Mouse (Mus musculus): Measurements from ENCODE around the gene Prex1.

- TF ChIP-seq JUND (conservative IDR thresholded peaks at IDR 0.05; ENCODE audit: low read depth, low read length), result no peak
- TF ChIP-seq CTCF (conservative IDR thresholded peaks at IDR 0.05 in 1 of 2, IDR thresholded peaks at IDR 0.05 in 1 of 2; ENCODE audit: low read depth in 2 of 2, low read length in 2 of 2), result no peak
- TF ChIP-seq POLR2AphosphoS2 (IDR thresholded peaks at IDR 0.05; ENCODE audit: low read depth, low read length), result no peak
- no peak for TF ChIP-seq ZKSCAN1 (IDR thresholded peaks at IDR 0.05; ENCODE audit: borderline replicate concordance, low read depth, low read length)
- TF ChIP-seq USF1 (IDR thresholded peaks at IDR 0.05; ENCODE audit: low read depth, low read length), result no peak
- TF ChIP-seq POLR2A (IDR thresholded peaks at IDR 0.05; ENCODE audit: low read depth, low read length), result no peak
- no peak for TF ChIP-seq HCFC1 (IDR thresholded peaks at IDR 0.05; ENCODE audit: low read depth, low read length)
- TF ChIP-seq EP300 (IDR thresholded peaks at IDR 0.05; ENCODE audit: low read length), result no peak
- no peak for TF ChIP-seq E2F4 (IDR thresholded peaks at IDR 0.05; ENCODE audit: insufficient replicate concordance, low read depth, low read length)
- no peak for TF ChIP-seq MYC (IDR thresholded peaks at IDR 0.05; ENCODE audit: low read depth, low read length)
- TF ChIP-seq SMC3 (IDR thresholded peaks at IDR 0.05; ENCODE audit: low read depth, low read length), result no peak
- no peak for TF ChIP-seq MXI1 (IDR thresholded peaks at IDR 0.05; ENCODE audit: low read depth, low read length)
- TF ChIP-seq ZC3H11A (IDR thresholded peaks at IDR 0.05; ENCODE audit: low read depth, low read length), result no peak
Observed at GRCm38 (mm10) chr2:166541112-166541928, 172.3 kb downstream of the Prex1 start.
